Mouse (Mus musculus) CH12F3 (cell line): ENCODE data around the gene Stx18.

Experiments
- in situ Hi-C: fragments of 300-500 bp; cut with MboI; formaldehyde crosslinking; loops from 2 replicates; pipeline ENCODE4 v1.14.3; 2020; ENCODE audit warnings: low sequenced_read_pairs

The Stx18 gene

GRCm38 (mm10) chr5:38038710-38039592 is at the start of gene Stx18:
Gene Stx18, plus strand, starts transcription at chr5:38038742.
- in situ Hi-C loops, result no loop called here

- in situ Hi-C loops, result no loop called here
These were observed 46.2 kb upstream of the Stx18 start for GRCm38 (mm10) chr5:37992346-37992745.

- in situ Hi-C loops, result no loop called here
These were observed 39.7 kb upstream of the Stx18 start for GRCm38 (mm10) chr5:37998805-37999204.

GRCm38 (mm10) chr5:38002573-38002972 is 36.0 kb upstream of the Stx18 start:
- in situ Hi-C loops, result no loop called here

DNA sequence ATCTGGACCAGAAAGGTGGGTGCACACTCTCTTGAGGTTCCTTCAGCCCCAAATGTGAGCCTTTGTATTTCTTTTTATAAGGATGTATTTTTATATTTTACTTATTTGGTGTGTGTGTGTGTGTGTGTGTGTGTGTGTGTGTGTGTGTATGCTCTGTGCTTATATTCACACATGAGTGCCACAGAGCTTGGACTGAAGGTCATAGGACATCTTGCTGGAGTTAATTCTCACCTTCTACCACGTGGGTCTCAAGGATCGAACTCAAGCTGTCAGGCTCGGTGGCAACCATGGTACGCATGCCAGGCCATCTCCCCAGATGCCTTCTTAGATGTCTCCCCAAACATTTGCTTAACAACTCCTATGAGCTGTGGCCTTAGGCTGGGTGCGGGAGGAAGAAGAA is 33.8 kb upstream of the Stx18 start:
- in situ Hi-C loops, result no loop called here

- in situ Hi-C loops, result no loop called here
These were observed 31.9 kb upstream of the Stx18 start for GRCm38 (mm10) chr5:38006415-38007347.

DNA sequence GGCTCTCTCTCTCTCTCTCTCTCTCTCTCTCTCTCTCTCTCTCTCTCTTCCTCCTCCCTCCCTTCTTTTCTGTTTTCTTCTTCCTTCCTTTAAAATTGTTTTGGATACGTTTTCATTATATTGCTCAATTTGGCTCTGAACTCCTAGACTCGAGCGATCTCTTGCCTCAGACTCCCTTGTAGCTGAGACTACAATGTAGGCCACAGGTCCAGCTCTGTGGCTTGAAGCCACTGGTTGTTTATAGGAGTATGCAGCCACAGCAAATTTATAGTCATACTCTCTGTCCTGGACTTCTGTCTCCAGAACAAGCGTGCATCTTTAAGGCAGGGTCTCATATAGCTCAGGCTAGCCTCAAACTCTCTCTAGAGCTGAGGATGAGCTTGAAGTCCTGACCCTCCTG is 29.5 kb upstream of the Stx18 start:
- in situ Hi-C loops, result no loop called here

DNA sequence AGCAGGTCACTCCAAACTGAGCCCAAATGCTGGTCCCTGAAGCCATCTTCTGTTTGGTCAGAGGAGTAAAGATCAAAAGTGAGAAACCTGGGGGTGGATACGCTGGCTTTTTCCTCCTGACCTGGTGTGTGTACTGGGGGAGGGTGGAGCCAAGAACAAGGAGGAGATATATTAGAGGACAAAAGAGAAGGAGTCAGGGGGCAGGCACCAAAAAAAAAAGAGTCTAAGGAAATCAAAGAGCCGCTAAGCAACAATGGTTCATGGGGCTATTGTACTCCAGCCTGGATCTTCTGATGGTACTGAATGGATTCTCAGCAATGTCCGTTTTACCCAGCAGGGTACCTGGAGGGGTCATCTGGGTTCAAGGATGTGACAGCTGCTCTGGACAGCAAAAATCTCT is 23.6 kb upstream of the Stx18 start:
- in situ Hi-C loops, result no loop called here

- in situ Hi-C loops, result no loop called here
These were observed 21.6 kb upstream of the Stx18 start for GRCm38 (mm10) chr5:38016945-38017344.

- in situ Hi-C loops, result no loop called here
These were observed 10.9 kb upstream of the Stx18 start for GRCm38 (mm10) chr5:38027656-38028055.

DNA sequence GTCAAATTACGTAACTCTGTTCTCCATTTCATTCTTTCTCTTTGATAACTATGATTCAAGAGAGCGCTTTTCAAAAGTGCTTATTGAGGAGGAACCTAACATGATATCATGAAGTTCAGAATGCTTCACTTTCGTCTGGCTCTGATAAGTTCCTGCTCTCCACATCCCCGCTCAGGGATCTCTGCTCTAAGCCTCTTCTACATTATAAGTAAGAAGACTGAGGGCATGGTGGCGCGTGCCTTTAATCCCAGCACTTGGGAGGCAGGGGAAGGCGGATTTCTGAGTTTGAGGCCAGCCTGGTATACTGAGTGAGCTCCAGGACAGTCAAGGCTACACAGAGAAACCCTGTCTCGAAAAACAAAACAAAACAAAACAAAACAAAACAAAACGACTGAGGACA is 268 bp upstream of the Stx18 start:
- in situ Hi-C loops, result no loop called here

DNA sequence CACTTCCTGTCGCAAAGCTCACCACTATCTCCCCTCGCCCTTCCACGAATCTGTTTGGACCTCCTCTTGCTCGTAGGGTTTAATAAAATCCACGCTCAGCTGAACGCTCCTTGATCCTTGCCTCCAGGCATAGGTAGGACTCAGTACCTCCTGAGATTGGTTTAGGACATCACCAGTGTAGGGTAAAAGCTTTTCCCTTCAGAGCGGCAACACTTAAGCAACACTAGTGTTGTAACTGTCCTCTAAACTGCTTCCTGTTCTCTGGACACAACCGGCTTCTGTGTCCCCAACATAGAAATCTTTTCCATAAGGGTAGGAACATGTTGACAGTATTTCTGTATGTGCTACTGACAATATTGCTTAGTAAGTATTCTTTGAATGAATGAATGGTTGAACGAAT is 1.3 kb downstream of the Stx18 start:
- in situ Hi-C loops, result no loop called here

DNA sequence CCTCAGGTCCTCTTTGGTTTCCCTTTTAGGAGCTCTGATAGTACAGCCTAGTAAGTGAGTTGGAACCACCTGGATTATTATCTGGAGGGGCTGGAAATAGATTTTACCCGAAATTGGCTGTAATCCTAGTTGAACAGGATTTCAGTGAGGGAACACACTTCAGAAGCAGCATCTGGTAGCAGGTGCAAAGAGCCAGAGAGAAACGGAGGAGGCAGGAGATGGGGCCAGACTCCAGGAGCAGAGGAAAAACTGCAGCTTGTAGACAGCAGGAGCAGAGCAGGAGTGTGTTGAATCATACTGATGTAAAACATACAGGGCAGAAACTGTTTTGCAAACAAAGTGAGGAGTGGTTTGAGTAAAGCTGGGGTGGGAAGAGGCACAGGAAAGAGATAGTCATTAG is 6.4 kb downstream of the Stx18 start:
- in situ Hi-C loops, result no loop called here

- in situ Hi-C loops, result no loop called here
These were observed 9.6 kb downstream of the Stx18 start for GRCm38 (mm10) chr5:38048177-38048576.

- in situ Hi-C loops, result no loop called here
These were observed 22.5 kb downstream of the Stx18 start for GRCm38 (mm10) chr5:38061051-38061450.

DNA sequence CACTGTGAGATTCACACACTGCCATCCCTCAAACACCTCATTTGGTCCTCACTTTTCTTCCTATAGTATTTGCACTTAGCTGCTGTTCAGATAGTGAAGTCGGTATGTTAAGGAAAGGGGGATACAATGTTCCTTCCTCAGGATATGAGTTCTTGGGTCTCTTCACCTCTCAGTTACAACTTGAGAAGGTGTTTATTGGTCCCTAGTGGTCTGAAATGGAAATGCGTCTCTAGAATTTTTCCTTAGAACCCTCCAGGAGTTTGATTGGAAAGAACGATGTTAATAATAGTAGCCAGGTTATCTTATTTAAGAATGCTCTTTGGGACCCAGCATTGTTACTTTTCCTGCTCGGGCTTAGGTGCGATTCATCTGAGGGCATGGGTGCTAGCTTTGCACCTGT is 24.2 kb downstream of the Stx18 start:
- in situ Hi-C loops, result no loop called here

GRCm38 (mm10) chr5:38063339-38063738 is 24.8 kb downstream of the Stx18 start:
- in situ Hi-C loops, result no loop called here

DNA sequence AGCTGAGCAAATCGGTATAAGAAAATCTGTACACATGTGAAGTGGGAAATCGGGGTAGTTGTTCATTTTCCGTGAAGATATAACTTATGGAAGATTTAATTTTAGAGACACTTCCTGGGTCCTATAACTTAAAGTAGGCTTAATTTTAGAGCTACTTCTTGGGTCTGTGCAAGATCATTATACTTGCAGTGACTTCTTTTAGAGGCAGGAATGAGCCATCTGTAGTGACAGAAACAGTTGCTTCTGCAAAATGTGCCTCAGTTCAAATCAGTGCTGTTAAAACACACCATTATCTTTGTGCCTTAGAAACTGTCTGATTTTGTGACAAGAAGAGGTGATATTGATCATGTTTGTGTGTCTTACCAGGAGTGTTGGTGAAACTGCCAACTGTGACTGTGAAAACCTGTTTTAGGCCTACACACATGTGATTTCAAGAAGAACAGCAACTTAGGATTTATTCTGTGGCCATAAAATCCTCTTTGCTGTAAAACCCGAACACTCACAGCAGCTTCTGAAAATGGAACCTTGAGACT is 25.6 kb downstream of the Stx18 start:
- in situ Hi-C loops, result no loop called here

- in situ Hi-C loops, result no loop called here
These were observed 26.2 kb downstream of the Stx18 start for GRCm38 (mm10) chr5:38064701-38065100.

DNA sequence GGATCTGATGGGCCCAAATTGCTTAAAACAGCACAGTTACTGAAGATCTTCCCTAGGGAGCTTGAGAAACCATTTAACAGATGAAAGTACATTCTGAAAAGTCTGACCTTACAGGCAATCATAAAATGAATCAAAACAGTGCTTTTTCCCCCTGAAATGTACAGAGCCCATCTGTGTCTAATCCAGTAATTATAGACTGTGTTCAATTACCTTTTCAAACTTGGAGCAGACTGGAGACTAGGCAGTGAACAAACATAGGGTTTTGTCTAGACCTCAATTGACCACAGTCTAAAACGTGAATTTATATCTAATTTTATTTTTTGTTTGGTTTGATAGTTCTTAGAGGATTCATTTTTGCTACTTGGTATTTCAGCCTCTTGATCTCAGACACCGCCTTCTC is 26.9 kb downstream of the Stx18 start:
- in situ Hi-C loops, result no loop called here

GRCm38 (mm10) chr5:38066606-38067005 is 28.1 kb downstream of the Stx18 start:
- in situ Hi-C loops, result no loop called here
